Mouse (Mus musculus): ENCODE data around the gene Gm4131. TPM values are rescaled to one million over a fixed set of nuclear protein-coding genes. Genes with fewer than 3 reads are reported as not detected.
A peak's percentile ranks its signal among the peaks of the same experiment; 100 is the strongest.

Gm4131 gene
- total RNA-seq, 1 experiment from 2014 or later: not detected

- no peak for ATAC-seq (ENCODE audit: extremely low read depth, insufficient number of reproducible peaks, low FRiP score, poor library complexity, severe bottlenecking)
Observed at GRCm38 (mm10) chr14:62468753-62469125, 98.0 kb downstream of the Gm4131 start.

DNA sequence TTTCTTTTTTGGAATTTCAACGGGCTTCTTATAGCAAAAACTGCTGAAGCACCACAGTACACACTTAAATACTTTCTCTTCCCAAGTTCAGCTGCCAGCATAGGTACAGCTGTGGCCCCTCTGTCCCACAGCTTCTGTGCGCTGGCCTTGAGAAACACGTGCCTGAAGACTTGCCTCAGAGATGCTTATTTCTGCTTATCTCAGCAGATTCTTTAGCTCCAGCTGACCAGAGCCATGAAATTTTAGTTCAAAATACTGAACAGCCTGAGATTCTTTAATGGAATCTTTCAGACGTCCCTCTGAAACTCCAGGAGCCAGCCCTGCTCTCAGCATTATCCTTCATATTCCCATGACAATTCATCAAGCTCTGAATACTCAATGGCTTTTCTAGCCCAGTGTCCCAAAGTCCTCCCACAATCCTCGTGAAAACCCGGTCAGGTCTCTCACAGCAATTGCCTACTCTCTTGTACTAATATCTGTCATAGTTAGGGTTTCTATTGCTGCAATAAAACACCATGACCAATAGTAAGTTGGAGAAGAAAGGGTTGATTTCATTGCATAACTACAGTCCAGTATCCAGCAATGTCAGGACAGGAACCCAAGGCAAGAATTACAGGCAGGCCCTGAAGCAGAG is 98.5 kb downstream of the Gm4131 start:
- no peak for ATAC-seq (ENCODE audit: extremely low read depth, insufficient number of reproducible peaks, low FRiP score, poor library complexity, severe bottlenecking)

DNA sequence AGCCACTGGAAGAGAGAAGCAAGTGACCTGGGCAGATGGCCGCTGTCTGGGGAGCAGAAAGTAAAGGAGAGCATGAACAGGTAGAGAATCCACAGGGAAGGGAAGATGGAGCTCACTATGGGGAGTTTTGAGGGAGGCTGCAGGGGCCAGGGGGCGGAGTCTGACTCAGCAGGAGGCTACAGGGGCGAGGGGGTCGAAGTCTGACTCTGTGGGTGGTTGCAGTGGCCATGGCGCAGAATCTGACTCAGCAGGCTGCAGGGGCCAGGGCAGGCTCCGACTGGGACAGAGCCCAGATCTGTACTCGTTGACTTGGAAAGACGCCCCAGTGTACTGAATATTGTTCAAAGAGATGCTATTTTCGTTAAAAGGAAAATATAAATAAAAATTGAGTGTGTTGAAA is 101.8 kb downstream of the Gm4131 start:
- ATAC-seq (ENCODE audit: extremely low read depth, insufficient number of reproducible peaks, low FRiP score, poor library complexity, severe bottlenecking): no peak

GRCm38 (mm10) chr14:62459541-62459940 is 107.2 kb downstream of the Gm4131 start:
- ATAC-seq (ENCODE audit: extremely low read depth, insufficient number of reproducible peaks, low FRiP score, poor library complexity, severe bottlenecking): no peak

- ATAC-seq (ENCODE audit: extremely low read depth, insufficient number of reproducible peaks, low FRiP score, poor library complexity, severe bottlenecking): 0 out of 2 replicates have a peak, but pooled peaks have one; percentile 26
Observed at GRCm38 (mm10) chr14:62457420-62458181, 109.1 kb downstream of the Gm4131 start.

DNA sequence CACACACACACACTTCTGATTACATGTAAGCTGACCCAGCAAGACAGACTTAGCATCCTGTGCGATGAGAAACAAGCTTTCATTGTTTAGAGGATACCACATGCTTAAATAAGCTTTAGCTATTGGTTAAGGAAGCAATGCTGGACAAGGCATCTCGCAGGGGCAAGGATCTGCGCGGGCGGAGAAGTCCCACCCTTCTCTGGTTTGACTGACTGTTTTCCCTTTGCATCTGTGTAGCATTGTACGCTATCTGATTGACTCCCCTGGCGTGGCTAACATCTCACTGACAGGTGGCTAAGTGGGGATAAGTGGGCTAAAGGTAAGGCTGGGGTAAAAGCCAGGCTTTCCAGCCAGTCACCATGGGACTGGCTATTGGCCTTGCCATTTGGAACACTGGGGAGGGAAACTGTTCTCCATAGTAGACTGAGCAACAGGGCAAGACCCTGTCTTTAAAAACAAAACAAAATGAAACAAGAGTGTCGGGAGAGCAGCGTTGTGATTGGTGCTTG is 110.4 kb downstream of the Gm4131 start, which contains the start of gene Gucy1b2:
Gucy1b2 (minus strand) TSS at position 51 of the 509 bp plus-strand sequence.
- ATAC-seq (ENCODE audit: extremely low read depth, insufficient number of reproducible peaks, low FRiP score, poor library complexity, severe bottlenecking): no peak

GRCm38 (mm10) chr14:62455570-62455879 is 111.2 kb downstream of the Gm4131 start:
- ATAC-seq (ENCODE audit: extremely low read depth, insufficient number of reproducible peaks, low FRiP score, poor library complexity, severe bottlenecking): no peak

DNA sequence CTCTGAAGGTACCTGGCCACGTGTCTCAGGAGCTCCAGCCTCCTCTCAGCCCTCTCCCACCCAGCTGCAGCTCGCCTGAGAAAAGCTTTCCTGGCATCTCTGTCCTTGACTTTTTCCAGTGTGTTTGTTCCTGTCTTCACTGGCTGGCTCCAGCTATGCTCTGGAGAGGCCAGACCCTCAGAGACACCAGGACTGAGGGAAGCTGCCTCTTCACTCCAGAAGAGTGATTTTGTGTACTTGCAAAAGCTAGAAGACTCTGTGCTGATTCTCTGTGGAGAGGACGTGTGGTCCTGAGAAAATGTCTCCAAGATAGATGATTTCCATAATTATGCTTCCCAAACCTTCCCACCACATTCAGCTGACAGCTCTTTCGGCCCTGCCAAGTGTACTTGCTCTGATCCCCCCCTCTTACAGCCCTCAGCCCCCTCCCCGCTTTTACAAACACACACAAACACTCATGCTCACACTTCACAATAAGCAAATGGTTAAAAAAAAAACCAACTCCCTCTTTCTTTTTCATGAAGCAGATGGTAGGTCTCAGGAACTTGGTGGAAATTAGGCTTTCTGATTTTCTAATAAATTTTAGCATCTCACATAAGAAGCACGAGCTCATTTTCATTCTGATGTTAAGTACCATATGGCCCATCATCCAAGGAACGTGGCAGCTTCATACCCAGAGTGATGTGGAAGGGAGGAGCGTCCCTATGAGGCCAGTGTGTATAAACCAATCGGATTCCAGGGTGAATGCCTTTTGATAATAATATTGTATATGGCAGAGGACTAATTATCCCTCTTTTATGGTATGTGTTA is 111.8 kb downstream of the Gm4131 start:
- no peak for ATAC-seq (ENCODE audit: extremely low read depth, insufficient number of reproducible peaks, low FRiP score, poor library complexity, severe bottlenecking)

DNA sequence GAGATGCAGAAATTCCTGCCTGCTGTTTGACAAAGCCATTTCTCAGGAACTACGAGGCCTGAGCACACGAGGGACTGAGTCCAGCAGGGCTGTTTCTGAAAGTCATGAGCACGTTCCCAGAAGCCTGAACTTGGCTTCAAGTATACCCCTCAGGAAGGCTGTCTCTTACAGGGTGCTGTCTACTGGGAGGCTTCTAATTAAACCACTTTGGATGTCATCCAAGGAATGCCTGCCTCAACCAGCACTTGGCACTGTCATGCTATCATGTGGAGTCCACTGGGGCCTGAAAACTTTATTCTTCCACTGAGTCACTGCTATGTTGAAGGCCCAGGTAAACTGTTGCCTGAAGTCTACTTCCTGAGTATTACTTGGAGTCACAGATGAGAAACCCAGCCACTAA is 112.6 kb downstream of the Gm4131 start:
- no peak for ATAC-seq (ENCODE audit: extremely low read depth, insufficient number of reproducible peaks, low FRiP score, poor library complexity, severe bottlenecking)

DNA sequence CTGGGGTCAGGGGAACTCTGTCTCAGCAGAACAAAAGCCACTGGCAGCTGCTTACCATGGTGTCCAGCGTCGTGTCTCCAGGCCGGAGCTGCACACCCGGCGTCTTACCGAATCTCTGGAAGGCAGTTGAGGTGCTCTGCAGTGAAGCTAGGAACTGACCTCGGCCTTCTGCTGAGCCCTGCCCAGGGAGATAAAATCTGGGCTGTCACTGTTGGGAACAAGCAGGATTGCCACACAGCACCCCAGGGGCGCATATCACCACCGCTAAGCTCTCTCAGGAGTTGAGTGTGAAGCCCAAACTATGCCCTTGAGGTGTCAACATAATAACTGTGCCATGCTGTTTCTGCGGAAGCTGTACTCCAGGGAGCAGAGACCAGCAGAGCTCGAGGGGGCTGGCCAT is 113.4 kb downstream of the Gm4131 start:
- no peak for ATAC-seq (ENCODE audit: extremely low read depth, insufficient number of reproducible peaks, low FRiP score, poor library complexity, severe bottlenecking)

GRCm38 (mm10) chr14:62450706-62451105 is 116.0 kb downstream of the Gm4131 start:
- ATAC-seq (ENCODE audit: extremely low read depth, insufficient number of reproducible peaks, low FRiP score, poor library complexity, severe bottlenecking): no peak

GRCm38 (mm10) chr14:62447214-62447548 is 119.5 kb downstream of the Gm4131 start:
- ATAC-seq (ENCODE audit: extremely low read depth, insufficient number of reproducible peaks, low FRiP score, poor library complexity, severe bottlenecking): no peak

- ATAC-seq (ENCODE audit: extremely low read depth, insufficient number of reproducible peaks, low FRiP score, poor library complexity, severe bottlenecking): no peak
Observed at GRCm38 (mm10) chr14:62446385-62447213, 120.1 kb downstream of the Gm4131 start.

- ATAC-seq (ENCODE audit: extremely low read depth, insufficient number of reproducible peaks, low FRiP score, poor library complexity, severe bottlenecking): no peak
Observed at GRCm38 (mm10) chr14:62443840-62444430, 122.8 kb downstream of the Gm4131 start.

GRCm38 (mm10) chr14:62442971-62443370 is 123.8 kb downstream of the Gm4131 start:
- no peak for ATAC-seq (ENCODE audit: extremely low read depth, insufficient number of reproducible peaks, low FRiP score, poor library complexity, severe bottlenecking)

DNA sequence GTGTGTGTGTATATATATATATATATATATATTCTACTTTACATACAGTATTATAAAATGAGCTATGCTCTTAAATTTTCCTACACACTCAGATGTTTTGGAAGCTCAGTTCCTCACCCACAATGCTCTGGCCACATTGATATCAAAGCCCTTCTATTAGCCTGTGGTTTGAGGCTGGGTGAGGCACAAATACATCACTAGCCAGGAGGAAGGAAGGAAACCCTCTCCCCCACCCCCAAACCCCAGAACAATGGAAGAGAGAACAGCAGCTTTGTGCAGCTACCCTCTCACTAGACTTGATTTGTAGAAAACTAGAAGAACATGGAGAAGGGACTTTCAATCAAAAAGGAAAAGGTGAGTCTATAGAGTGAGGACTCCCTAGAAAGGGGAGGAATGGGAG is 126.7 kb downstream of the Gm4131 start:
- no peak for ATAC-seq (ENCODE audit: extremely low read depth, insufficient number of reproducible peaks, low FRiP score, poor library complexity, severe bottlenecking)

DNA sequence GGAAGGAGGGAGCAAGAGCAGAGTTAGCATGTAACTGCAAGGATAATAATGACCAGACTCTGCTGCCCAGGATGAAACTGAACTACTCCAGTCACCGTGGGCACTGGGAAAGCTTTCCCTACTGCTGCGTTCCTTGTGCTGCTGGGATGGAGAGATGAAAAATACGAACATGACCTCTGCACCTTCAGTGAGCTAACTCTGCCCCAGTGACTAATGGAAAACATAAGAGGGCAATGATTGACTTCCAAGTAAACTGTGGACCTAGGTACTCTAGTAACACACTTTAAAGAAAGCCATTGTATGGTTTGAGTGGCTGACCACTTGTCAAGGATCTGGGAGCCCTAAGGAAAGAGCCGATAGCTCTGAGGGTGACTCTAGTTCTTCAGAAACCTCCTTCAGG is 128.5 kb downstream of the Gm4131 start:
- no peak for ATAC-seq (ENCODE audit: extremely low read depth, insufficient number of reproducible peaks, low FRiP score, poor library complexity, severe bottlenecking)

DNA sequence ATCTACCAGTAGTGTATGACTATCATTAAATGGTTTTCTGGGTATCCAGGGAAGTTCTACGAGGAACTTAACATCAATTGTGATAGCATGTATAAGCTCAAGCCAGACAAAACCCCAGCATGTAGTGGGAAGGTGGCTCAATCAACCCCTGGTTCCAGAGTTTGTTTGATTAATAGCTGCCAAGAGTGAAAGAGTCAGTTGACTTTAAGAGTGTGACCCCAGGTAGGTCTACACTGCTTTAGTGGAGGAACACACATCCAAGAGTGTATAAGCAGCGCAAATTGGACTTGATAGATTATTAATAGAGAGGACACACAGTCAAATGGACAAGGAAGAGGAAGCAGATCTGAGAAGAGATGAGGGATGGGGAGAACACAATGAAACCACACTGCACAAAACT is 128.9 kb downstream of the Gm4131 start:
- no peak for ATAC-seq (ENCODE audit: extremely low read depth, insufficient number of reproducible peaks, low FRiP score, poor library complexity, severe bottlenecking)

DNA sequence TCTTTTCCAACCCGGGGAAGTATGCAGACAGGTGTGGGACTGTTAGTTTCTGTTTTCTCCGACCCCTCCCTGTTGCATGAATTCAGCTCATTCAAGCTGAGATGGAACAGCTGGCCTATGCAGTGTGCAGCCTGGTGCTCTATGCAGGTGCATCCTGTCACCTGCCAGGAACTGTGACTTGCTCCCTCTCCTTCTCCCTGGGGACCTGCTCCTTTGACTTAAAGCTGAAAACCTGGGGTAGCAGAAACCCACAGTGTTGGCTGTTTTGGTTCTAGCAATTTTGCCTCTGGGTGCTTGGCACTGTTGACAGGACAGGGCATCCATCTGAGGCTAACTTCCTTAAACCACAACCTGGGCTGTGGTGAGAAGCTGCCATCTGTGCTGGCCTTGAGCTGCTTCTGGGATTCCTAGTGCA is 141.4 kb downstream of the Gm4131 start:
- ATAC-seq (ENCODE audit: extremely low read depth, insufficient number of reproducible peaks, low FRiP score, poor library complexity, severe bottlenecking): no peak
